Mouse (Mus musculus) frontal cortex, adult (tissue): Measurements from ENCODE around the gene Neurl2.
"Not testable (repeated sequence)": the region's sequence is repeated elsewhere in the genome, so short reads cannot be mapped to it uniquely, and the experiment has no call there.

Source experiments
- ATAC-seq: cut with Nextera tagmentation; 2 replicates; pipeline ENCODE4 v1.9.2; 2017; ENCODE audit warnings: mild to moderate bottlenecking, moderate library complexity, mixed read lengths; ENCODE audit not compliant: low TSS enrichment

Neurl2 gene

DNA sequence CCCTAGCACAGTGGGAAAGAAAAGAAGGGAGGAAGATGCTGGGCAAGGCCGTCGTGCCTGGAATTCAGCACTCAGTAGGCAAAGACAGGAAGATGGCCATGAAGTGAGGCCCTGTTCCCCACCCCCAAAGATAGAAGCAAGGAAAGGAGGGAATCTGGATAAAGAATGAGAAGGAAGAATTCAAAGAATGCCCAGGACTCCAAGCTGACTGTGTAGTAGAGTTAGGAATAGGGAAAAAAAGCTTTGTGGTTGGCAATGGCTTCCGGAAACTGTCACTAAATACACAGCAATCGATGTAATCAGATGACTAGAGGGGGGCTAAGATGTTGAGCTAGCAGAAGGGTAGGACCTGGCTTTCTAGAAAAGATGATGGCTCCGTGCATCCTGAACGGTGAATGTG is 16.1 kb downstream of the Neurl2 start:
- no peak for ATAC-seq

- no peak for ATAC-seq
Observed at GRCm38 (mm10) chr2:164815821-164816220, 17.4 kb downstream of the Neurl2 start.

DNA sequence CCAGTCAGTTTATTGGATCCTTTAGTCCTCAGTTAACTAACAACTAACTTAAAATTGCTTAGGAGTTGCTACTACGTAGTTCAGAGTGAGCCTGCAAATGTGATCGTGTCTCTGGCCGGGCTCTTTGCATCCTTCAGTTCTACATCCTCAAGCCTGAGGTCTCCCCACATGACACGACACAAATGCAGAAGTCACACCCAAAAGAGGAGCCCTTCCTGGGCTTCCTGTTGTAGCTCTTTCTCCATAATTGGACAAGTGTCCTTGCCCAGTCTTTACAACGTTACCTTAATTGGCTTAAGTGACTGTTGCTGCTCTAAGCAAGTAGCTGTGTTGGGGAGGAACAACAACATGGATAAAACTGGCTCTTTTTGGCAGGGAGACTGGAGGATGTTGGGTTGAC is 17.9 kb downstream of the Neurl2 start:
- no peak for ATAC-seq

GRCm38 (mm10) chr2:164813557-164813956 is 19.7 kb downstream of the Neurl2 start:
- ATAC-seq: no peak

- ATAC-seq: no peak
Observed at GRCm38 (mm10) chr2:164806614-164807013, 26.6 kb downstream of the Neurl2 start.

DNA sequence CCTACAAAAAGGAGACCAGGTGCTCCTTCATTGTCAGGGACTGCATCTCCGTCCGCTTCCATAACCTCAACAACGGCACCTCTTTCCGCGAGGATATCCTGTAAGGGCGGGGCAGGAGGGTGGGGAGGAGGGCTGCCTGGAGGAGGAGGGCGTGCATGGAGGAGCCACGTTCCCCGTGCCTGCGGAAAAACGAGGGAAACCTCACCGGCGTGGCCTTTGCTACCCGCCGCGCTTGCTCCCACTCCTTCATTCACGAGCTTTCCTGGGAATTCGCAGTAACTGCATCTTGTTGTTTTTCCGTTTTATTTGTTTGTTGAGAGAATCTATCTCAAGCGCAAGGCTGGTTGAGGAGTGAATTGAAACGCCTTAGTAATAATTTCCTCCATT is 27.9 kb downstream of the Neurl2 start:
- ATAC-seq: peak; percentile 33

DNA sequence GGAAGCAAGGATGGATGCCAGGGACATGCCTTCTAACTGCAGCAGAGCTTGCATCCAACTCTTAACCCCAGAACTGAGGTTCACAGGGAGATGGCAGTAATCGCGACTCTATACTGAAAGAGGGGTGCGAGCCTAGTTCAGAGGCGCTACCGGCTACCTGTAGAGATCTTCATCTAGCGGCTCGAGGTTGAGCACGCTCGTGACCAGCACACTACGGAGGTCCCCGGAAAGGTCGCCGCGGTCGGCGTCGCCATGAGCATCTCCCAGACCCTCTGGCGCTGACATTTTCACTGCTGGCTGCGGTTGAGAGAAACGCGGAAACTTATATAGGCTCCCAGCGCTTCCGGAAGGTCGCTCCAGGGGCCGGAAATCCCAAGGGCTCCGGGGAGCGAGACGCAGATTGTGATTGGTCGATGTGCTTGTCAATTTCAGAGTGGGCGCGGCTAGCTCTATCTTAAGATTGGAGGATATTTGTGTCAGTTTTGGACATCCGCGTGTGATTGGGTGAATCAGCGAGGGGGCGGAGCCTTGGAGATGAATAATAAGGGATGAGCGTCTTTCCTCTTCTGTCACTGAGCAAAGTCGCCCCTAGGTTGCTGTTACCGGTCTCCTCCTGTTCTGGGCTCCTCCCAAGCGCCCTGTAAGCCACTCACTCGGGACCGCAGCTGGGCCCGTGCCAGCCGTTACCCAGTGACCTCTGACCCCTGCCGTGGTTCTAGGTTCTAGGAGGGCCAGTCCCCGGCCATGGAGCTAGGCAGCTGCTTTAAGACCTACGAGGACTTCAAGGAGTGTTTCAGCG is 28.5 kb downstream of the Neurl2 start, which contains the start of the genes Acot8 and Zswim3:
Gene Acot8, minus strand, starts transcription at position 350 of the 799 bp plus-strand sequence.
Gene Zswim3, plus strand, starts transcription at position 566 of the 799 bp plus-strand sequence.
- ATAC-seq: peak; percentile 97

GRCm38 (mm10) chr2:164803921-164804313 is 29.3 kb downstream of the Neurl2 start:
- no peak for ATAC-seq

DNA sequence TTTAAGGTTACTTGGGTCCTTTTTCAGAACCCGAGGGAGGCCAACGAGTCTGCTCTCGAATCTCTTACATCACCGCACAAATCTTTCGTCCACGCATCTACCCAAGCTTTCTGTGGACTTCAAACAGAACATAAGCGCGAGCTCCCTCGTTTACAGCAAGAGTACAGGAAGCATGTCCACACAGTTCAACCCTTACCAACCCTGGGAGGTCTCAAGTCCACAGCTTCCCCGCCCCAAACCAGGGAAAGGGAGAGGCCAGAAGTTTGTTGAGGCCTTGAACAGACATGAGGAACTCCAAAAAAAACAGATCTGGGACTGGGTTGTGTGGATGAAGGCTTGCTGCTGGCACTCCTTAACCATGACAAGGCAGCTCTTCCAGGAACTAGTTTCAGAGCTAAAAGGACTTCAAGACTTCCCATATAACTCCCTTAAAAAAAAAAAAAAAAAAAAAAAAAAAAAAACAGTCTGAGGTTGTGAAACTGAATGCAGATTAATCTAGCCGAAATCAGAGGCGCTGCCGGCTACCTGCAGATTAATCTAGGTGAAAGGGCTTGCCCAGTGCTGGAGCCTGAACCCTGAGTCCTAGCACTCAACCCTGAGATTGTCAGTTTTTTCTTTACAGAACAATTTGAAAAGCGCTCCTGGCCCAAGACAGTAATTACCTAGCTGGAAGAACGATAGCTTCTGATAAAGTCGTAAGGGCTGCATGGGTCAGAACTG is 29.9 kb downstream of the Neurl2 start:
- no peak for ATAC-seq

DNA sequence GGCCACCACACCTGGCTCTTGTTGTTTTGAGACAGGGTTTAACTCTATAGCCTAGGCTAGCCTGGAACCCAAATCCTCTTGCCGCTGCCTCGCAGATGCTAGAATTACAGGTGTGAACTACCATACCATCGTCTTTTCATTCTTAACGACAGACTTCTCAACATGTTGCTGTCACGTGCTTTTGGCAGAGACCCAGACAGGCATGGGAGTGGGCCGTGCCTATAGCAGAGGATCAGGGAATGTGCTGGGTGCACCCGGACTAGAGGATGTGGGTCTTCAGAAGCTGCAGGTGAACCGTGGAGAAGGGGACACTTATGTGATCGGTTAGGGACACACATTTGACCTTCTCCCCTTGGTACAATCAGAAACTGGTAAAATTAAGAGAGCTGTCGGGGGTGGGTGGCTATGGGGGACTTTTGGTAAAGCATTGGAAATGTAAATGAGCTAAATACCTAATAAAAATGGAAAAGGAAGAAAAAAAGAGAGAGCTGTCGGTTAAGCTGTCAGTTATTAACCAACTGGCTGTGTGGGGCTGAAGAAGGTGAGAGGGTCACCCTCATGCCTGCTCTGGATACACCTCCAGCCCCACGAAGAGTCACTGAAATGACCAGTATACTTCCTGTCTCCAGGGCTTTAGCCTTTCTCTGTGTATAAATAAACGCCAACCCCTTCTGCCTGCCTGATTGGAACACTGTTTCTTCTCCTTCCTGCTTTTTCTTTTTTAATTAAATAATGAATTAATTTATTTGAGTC is 32.8 kb downstream of the Neurl2 start:
- ATAC-seq: no peak

DNA sequence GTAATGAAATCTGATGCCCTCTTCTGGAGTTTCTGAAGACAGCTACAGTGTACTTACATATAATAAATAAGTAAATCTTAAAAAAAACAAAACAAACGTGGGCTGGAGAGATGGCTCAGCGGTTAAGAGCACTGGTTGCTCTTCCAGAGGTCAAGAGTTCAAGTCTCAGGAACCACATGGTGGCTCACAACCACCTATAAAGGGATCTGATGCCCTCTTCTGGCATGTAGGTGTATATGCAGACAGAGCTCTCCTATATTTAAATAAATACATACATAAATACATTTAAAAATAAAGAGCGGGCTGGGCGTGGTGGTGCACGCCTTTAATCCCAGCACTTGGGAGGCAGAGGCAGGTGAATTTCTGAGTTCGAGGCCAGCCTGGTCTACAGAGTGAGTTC is 34.7 kb downstream of the Neurl2 start:
- ATAC-seq: not testable (repeated sequence)

DNA sequence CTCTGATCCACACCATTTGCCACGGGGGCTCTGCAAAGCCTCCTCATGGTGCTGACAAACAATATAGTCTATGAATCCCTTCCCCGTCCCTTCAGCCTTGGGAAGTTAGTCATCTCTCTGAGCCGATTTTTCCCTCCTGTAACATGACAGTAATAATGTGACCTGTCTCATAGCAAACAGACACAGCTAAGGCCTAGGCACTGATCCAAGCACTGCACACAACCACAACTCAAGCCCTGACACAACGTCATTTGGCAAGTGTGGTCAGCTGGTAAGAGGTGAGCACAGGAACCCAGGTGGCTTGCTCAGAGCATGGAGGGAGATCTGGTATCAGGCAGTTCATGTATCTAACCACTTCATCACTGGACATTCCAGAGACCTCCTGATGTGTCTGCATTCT is 37.4 kb downstream of the Neurl2 start:
- ATAC-seq: no peak

- ATAC-seq: peak; percentile 55
Observed at GRCm38 (mm10) chr2:164794293-164794692, 39.0 kb downstream of the Neurl2 start.

GRCm38 (mm10) chr2:164793772-164794171 is 39.5 kb downstream of the Neurl2 start:
- no peak for ATAC-seq

DNA sequence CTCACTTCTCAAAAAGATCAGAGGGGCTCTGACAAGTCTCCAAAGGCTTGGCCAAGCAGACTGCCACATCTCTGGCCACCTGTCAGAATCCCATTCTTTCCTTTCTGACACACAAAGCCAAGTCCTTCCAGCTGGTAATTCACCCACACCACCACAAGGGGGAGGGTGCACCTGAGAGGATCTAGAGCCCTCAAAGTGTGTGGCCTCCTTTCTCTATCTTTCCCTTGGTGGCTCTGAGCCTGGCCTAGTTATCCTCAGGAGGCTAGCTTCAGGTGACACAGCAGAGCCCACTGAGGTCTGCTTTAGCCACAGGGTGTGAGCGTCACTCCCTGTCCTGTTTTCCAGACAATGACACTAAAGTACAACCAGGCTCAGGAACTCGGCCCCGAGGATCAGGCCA is 40.0 kb downstream of the Neurl2 start:
- peak; percentile 41 for ATAC-seq

- no peak for ATAC-seq
Observed at GRCm38 (mm10) chr2:164792400-164793190, 40.7 kb downstream of the Neurl2 start.

DNA sequence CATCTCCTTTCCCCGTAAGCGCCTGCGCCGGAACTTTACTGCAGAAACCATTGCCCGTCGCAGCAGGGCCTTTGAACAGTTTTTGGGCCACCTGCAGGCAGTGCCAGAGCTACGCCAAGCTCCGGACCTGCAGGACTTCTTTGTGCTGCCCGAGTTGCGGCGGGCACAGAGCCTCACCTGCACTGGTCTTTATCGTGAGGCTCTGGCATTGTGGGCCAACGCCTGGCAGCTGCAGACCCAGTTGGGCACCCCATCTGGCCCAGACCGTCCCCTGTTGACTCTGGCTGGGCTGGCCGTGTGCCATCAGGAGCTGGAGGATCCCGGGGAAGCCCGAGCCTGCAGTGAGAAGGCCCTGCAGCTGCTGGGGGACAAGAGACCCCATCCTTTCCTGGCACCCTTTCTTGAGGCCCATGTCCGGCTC is 41.4 kb downstream of the Neurl2 start:
- ATAC-seq: no peak

- no peak for ATAC-seq
Observed at GRCm38 (mm10) chr2:164790451-164790850, 42.8 kb downstream of the Neurl2 start.

- ATAC-seq: no peak
Observed at GRCm38 (mm10) chr2:164788411-164788810, 44.8 kb downstream of the Neurl2 start.

DNA sequence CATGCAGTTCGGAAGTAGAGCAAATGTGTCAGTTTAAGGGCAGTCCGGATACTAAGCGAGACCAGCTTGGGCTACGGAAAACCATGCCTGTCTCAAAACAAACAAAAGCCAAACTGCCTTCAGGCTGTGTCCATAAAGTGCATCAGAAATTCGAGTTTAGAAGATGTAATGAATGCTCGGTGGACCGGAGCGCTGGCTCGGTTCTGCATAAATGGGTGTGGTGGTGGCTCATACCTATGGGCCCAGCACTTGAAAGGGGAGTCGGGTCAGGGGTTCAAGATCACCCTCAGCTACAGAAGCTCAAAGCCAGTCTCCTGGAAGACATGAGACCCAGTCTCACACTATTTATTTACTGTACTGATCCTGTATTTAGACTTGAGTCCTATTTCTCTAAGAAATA is 45.5 kb downstream of the Neurl2 start:
- no peak for ATAC-seq

DNA sequence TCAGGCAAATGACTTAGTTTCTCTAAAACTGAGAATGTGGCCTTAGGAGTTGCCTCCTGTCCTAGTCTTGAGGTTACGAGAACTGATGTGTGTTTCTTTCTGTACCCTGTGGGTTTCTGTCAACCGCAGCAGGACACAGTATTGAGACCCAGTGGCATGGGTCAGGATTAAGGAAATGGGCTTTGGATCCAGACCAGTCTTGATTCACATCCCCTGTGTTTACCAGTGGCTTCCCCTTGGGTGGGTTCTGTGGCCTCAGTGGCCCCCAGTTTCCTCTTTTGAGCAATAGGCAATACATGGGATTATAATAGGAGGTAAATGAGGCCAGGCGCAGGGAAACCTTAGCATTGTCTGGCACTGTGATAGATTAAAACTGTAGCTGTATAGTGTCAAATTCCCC is 46.2 kb downstream of the Neurl2 start:
- ATAC-seq: no peak
